Mouse (Mus musculus): ENCODE results near the gene Snorc.

GRCm38 (mm10) chr1:87510166-87510691 lies 40.2 kb downstream of the Snorc start:
- no peak for TF ChIP-seq CTCF (conservative IDR thresholded peaks at IDR 0.05; ENCODE audit: low read length)
- TF ChIP-seq NANOG (IDR thresholded peaks at IDR 0.05; ENCODE audit: borderline replicate concordance, low read length), result no peak
